In the genomic region with DNA sequence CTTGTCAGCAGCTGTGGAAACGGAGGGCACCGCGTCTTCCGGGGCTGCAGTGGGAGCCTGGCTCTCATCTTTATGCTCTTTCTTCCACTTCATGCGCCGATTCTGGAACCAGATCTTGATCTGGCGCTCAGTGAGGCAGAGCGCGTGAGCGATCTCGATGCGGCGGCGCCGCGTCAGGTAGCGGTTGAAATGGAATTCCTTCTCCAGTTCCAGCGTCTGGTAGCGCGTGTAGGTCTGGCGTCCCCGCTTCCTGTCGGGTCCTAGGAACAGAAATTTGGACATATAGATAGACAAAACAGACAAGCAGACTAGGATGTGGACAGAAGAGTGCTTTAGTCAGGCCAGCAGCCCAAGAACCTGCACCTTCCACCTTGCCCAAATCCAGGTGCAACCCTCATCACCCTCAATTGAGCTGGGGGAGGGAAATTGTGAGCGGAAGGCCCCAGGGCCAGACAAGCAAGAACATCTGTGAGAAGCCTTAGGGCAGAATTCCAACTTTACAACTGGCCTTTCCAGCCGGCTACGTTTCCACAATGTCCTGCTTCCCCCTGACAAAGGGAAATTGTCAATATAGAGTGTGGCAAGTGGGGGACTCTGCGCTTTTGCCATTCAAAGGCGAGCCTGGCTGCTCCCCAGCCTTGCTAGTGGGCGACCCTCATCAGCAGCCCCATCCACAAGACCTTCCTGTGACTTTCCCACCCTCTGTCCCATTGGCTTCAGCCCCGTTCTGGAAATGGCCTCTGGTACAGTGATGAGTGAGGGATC, we compare ENCODE assay signal across 8 mouse cellular contexts. TPM values are rescaled to one million over a fixed set of nuclear protein-coding genes. Genes with fewer than 3 reads are reported as not detected.
DNase-seq lines count a peak whose midpoint lies in the region; ATAC-seq and TF ChIP-seq lines count a peak whose summit lies in the region.
"Had no signal": no experiment of that assay in that cellular context is flagged by ENCODE, and none has a peak within 500 bp of the region (broad histone marks: within the 10 kb centered on the region; RNA-seq: fewer than 3 reads in every experiment).

No protein-coding gene starts in this region.

- WGBS in liver, postnatal 0 days (ENCODE audit: insufficient replicate concordance), result 6% methylated on average over 30 of the region's 30 CpGs
- 2% methylated on average over 30 of the region's 30 CpGs for WGBS in kidney, postnatal 0 days
- WGBS in stomach, embryonic 14.5 days, result 4% methylated on average over 30 of the region's 30 CpGs

- no peak overlapping the region for H3K9ac ChIP-seq in liver, postnatal 0 days (replicated peaks)
- peak overlapping the region; percentile 91 for H3K9ac ChIP-seq in kidney, postnatal 0 days (ENCODE audit: low read depth, low read length)
- H3K9ac ChIP-seq in stomach, embryonic 14.5 days (replicated peaks; ENCODE audit: low read depth, low read length), result peak overlapping the region; percentile 26

- TF ChIP-seq CTCF in liver, postnatal 0 days (IDR thresholded peaks at IDR 0.05; ENCODE audit: low read depth), result no peak
- no peak for TF ChIP-seq CTCF in kidney, postnatal 0 days (IDR thresholded peaks at IDR 0.05; ENCODE audit: low read depth)

- peaks cover 100% of the 10 kb centered on the region for H3K27me3 ChIP-seq in liver, postnatal 0 days (ENCODE audit: insufficient read depth, low read length)
- no peaks in the 10 kb centered on the region for H3K27me3 ChIP-seq in kidney, postnatal 0 days (ENCODE audit: insufficient read depth, low read length)
- peaks cover 59% of the 10 kb centered on the region for H3K27me3 ChIP-seq in stomach, embryonic 14.5 days (ENCODE audit: control insufficient read depth, insufficient read depth, low read length)

- no peaks in the 10 kb centered on the region for H3K36me3 ChIP-seq in liver, postnatal 0 days (replicated peaks; ENCODE audit: insufficient read depth, low read length)
- H3K36me3 ChIP-seq in kidney, postnatal 0 days (ENCODE audit: insufficient read depth, low read length), result no peaks in the 10 kb centered on the region
- H3K36me3 ChIP-seq in stomach, embryonic 14.5 days (ENCODE audit: control insufficient read depth, insufficient read depth, low read length), result no peaks in the 10 kb centered on the region

- no peak overlapping the region for H3K4me3 ChIP-seq in liver, postnatal 0 days (ENCODE audit: low read depth, low read length)
- peak overlapping the region; percentile 62 for H3K4me3 ChIP-seq in kidney, postnatal 0 days (replicated peaks; ENCODE audit: low read depth, low read length)
- H3K4me3 ChIP-seq in stomach, embryonic 14.5 days (ENCODE audit: low read depth, low read length), result peak overlapping the region; percentile 41

- peak; percentile 2 for DNase-seq in liver
- no peak for DNase-seq in liver, postnatal 0 days
- peak; percentile 15 for DNase-seq in induced T-regulatory cell, adult 2 months (ENCODE audit: low read depth)
- DNase-seq in kidney, postnatal 0 days (ENCODE audit: low spot score), result no peak
- DNase-seq in cerebellum, postnatal 4 days (ENCODE audit: low spot score in 2 of 2), result no peak
- no peak for DNase-seq in spleen, postnatal 36 days (ENCODE audit: low spot score in 2 of 2)

- H3K27ac ChIP-seq in liver, postnatal 0 days (ENCODE audit: low read depth), result no peak overlapping the region
- H3K27ac ChIP-seq in kidney, postnatal 0 days, result peak overlapping the region; percentile 96
- H3K27ac ChIP-seq in stomach, embryonic 14.5 days (ENCODE audit: low read length), result peak overlapping the region; percentile 6; the same call in 1 of the 2 replicates

- no peak overlapping the region for H3K4me2 ChIP-seq in liver, postnatal 0 days (ENCODE audit: low read depth, low read length)
- H3K4me2 ChIP-seq in kidney, postnatal 0 days (ENCODE audit: low read length), result peak overlapping the region; percentile 89
- peak overlapping the region; percentile 44 for H3K4me2 ChIP-seq in stomach, embryonic 14.5 days (replicated peaks; ENCODE audit: low read depth, low read length)

- H3K9me3 ChIP-seq in liver, postnatal 0 days (ENCODE audit: low read length), result no peaks in the 10 kb centered on the region
- H3K9me3 ChIP-seq in kidney, postnatal 0 days (replicated peaks; ENCODE audit: low read length), result no peaks in the 10 kb centered on the region
- no peaks in the 10 kb centered on the region for H3K9me3 ChIP-seq in stomach, embryonic 14.5 days (ENCODE audit: control insufficient read depth, low read depth, low read length)

- peaks cover 7% of the 10 kb centered on the region for H3K4me1 ChIP-seq in liver, postnatal 0 days (ENCODE audit: insufficient read depth)
- H3K4me1 ChIP-seq in kidney, postnatal 0 days (replicated peaks; ENCODE audit: insufficient read depth, low read length), result peaks cover 51% of the 10 kb centered on the region
- H3K4me1 ChIP-seq in stomach, embryonic 14.5 days (ENCODE audit: control insufficient read depth, insufficient read depth, low read length), result 0 out of 2 replicates have a peak, but pooled peaks cover 4% of the 10 kb centered on the region

- no peak for TF ChIP-seq EP300 in liver, postnatal 0 days (IDR thresholded peaks at IDR 0.05; ENCODE audit: low read depth)

- no peak for ATAC-seq in liver, postnatal 0 days
- ATAC-seq in kidney, postnatal 0 days (replicated peaks; ENCODE audit: low FRiP score, low read depth), result no peak
- ATAC-seq in stomach, embryonic 14.5 days (ENCODE audit: insufficient number of reproducible peaks, insufficient read depth, low FRiP score, low read depth), result no peak

RNA-seq across cellular contexts. Expression of a gene that starts 2.8 kb away (rescaled TPM):
- polyA plus RNA-seq in liver, postnatal 0 days (2015; fragmentation: Nextera tagmentation; extraction: Ambion mirVana), result not detected in 2 replicates
- polyA plus RNA-seq in kidney, postnatal 0 days (2015; fragmentation: Nextera tagmentation; extraction: Ambion mirVana), result 0.66 and 2.1 TPM in 2 replicates
- not detected in 2 replicates for polyA plus RNA-seq in stomach, embryonic 14.5 days (2014; fragmentation: Nextera tagmentation; extraction: Ambion mirVana)

RNA-seq across cellular contexts. Expression of a gene that starts 2.8 kb away (rescaled TPM):
- polyA plus RNA-seq in liver, postnatal 0 days (2015; fragmentation: Nextera tagmentation; extraction: Ambion mirVana), result 0.16 and 0.17 TPM in 2 replicates
- polyA plus RNA-seq in kidney, postnatal 0 days (2015; fragmentation: Nextera tagmentation; extraction: Ambion mirVana), result 4.8 and 6.0 TPM in 2 replicates
- polyA plus RNA-seq in stomach, embryonic 14.5 days (2014; fragmentation: Nextera tagmentation; extraction: Ambion mirVana), result 15.5 and 16.0 TPM in 2 replicates

RNA-seq across cellular contexts. Expression of a gene that starts 5.7 kb away (rescaled TPM):
- polyA plus RNA-seq in liver, postnatal 0 days (2015; fragmentation: Nextera tagmentation; extraction: Ambion mirVana), result 0.39 and 0.50 TPM in 2 replicates
- 29.7 and 31.7 TPM in 2 replicates for polyA plus RNA-seq in kidney, postnatal 0 days (2015; fragmentation: Nextera tagmentation; extraction: Ambion mirVana)
- polyA plus RNA-seq in stomach, embryonic 14.5 days (2014; fragmentation: Nextera tagmentation; extraction: Ambion mirVana), result 13.7 and 13.9 TPM in 2 replicates

RNA-seq across cellular contexts. Expression of a gene that starts 7.4 kb away (rescaled TPM):
- not detected in 2 replicates for polyA plus RNA-seq in liver, postnatal 0 days (2015; fragmentation: Nextera tagmentation; extraction: Ambion mirVana)
- 2.8 and 3.0 TPM in 2 replicates for polyA plus RNA-seq in kidney, postnatal 0 days (2015; fragmentation: Nextera tagmentation; extraction: Ambion mirVana)
- 3.4 TPM in 2 replicates for polyA plus RNA-seq in stomach, embryonic 14.5 days (2014; fragmentation: Nextera tagmentation; extraction: Ambion mirVana)
- polyA plus RNA-seq: embryonic facial prominence, embryonic 11.5 days had no signal

RNA-seq across cellular contexts. Expression of a gene that starts 11.6 kb away (rescaled TPM):
- 0.58 and 0.73 TPM in 2 replicates for polyA plus RNA-seq in liver, postnatal 0 days (2015; fragmentation: Nextera tagmentation; extraction: Ambion mirVana)
- polyA plus RNA-seq in kidney, postnatal 0 days (2015; fragmentation: Nextera tagmentation; extraction: Ambion mirVana), result 9.7 and 10.4 TPM in 2 replicates
- polyA plus RNA-seq in stomach, embryonic 14.5 days (2014; fragmentation: Nextera tagmentation; extraction: Ambion mirVana), result 24.4 and 27.1 TPM in 2 replicates

Comparison
In these comparisons a context has a peak if more than half of its experiments do, and no peak if none do; other contexts are left out.
1. DNase-seq: peak in liver (single experiment) and induced T-regulatory cell, adult 2 months (single experiment); none in liver, postnatal 0 days (single experiment), kidney, postnatal 0 days (single experiment), cerebellum, postnatal 4 days (0 of 2) and spleen, postnatal 36 days (0 of 2).